Mouse (Mus musculus) MEL (cell line): Measurements from ENCODE around the gene Ptk7.

Experiments used
- CTCF ChIP-seq, 3 experiments: IDR thresholded peaks in 2 of 3; conservative IDR thresholded peaks in 1 of 3; 2 replicates each; pipeline ENCODE4 v1.5.1; 2011 to 2012; ENCODE audit warnings: low read length in 3 of 3, low read depth in 2 of 3, mild to moderate bottlenecking in 2 of 3, improper control_type of control experiment in 1 of 3, inconsistent platforms in 1 of 3, mixed read lengths in 1 of 3, moderate library complexity in 1 of 3; ENCODE audit not compliant: control insufficient read depth in 1 of 3, insufficient read depth in 1 of 3, poor library complexity in 1 of 3, severe bottlenecking in 1 of 3
- EP300 ChIP-seq, 2 experiments: IDR thresholded peaks; 2 replicates each; pipeline ENCODE4 v1.6.1; 2011; ENCODE audit warnings: improper control_type of control experiment in 2 of 2, low read length in 2 of 2, low read depth in 1 of 2, mild to moderate bottlenecking in 1 of 2
- GABPA ChIP-seq: IDR thresholded peaks from 2 replicates; pipeline ENCODE4 v1.6.1; 2012; ENCODE audit warnings: low read depth, mild to moderate bottlenecking, inconsistent platforms, low read length, improper control_type of control experiment, moderate library complexity
- GATA1 ChIP-seq: IDR thresholded peaks from 2 replicates; pipeline ENCODE4 v1.6.1; 2011; ENCODE audit warnings: low read depth, low read length, improper control_type of control experiment
- JUND ChIP-seq: IDR thresholded peaks from 2 replicates; pipeline ENCODE4 v1.6.1; 2011; ENCODE audit warnings: low read depth, mild to moderate bottlenecking, improper control_type of control experiment, low read length
- MYC ChIP-seq: IDR thresholded peaks from 2 replicates; pipeline ENCODE4 v1.6.1; 2011; ENCODE audit warnings: low read depth, mild to moderate bottlenecking, low read length, improper control_type of control experiment, moderate library complexity
- NELFE ChIP-seq: IDR thresholded peaks from 2 replicates; pipeline ENCODE4 v1.6.1; 2011; ENCODE audit warnings: low read depth, low read length, improper control_type of control experiment
- POLR2A ChIP-seq, 2 experiments: IDR thresholded peaks; 2 replicates each; pipeline ENCODE4 v1.6.1; 2011 to 2012; ENCODE audit warnings: low read length in 2 of 2, mild to moderate bottlenecking in 2 of 2, control low read depth in 1 of 2, improper control_type of control experiment in 1 of 2, low read depth in 1 of 2, moderate library complexity in 1 of 2; ENCODE audit not compliant: control insufficient read depth in 1 of 2, insufficient read depth in 1 of 2, poor library complexity in 1 of 2
- TCF12 ChIP-seq: IDR thresholded peaks from 2 replicates; pipeline ENCODE4 v1.6.1; 2014; ENCODE audit warnings: low read depth, mild to moderate bottlenecking, inconsistent platforms, low read length, improper control_type of control experiment, moderate library complexity
- USF2 ChIP-seq, 2 experiments: IDR thresholded peaks; 2 replicates each; pipeline ENCODE4 v1.6.1; 2011 to 2012; ENCODE audit warnings: improper control_type of control experiment in 2 of 2, low read length in 2 of 2, borderline replicate concordance in 1 of 2, inconsistent platforms in 1 of 2, low read depth in 1 of 2, mild to moderate bottlenecking in 1 of 2; ENCODE audit not compliant: insufficient read depth in 1 of 2
- ZC3H11A ChIP-seq: IDR thresholded peaks from 2 replicates; pipeline ENCODE4 v1.6.1; 2012; ENCODE audit warnings: low read depth, mild to moderate bottlenecking, inconsistent platforms, low read length, improper control_type of control experiment
- ZKSCAN1 ChIP-seq: IDR thresholded peaks from 2 replicates; pipeline ENCODE4 v1.6.1; 2012; ENCODE audit warnings: low read depth, mild to moderate bottlenecking, inconsistent platforms, low read length, improper control_type of control experiment, moderate library complexity
- ZMIZ1 ChIP-seq: IDR thresholded peaks from 2 replicates; pipeline ENCODE4 v1.6.1; 2012; ENCODE audit warnings: low read depth, mild to moderate bottlenecking, inconsistent platforms, low read length, improper control_type of control experiment, moderate library complexity
- ZNF384 ChIP-seq: IDR thresholded peaks from 2 replicates; pipeline ENCODE4 v1.6.1; 2012; ENCODE audit warnings: low read depth, mild to moderate bottlenecking, inconsistent platforms, low read length, improper control_type of control experiment

DNA sequence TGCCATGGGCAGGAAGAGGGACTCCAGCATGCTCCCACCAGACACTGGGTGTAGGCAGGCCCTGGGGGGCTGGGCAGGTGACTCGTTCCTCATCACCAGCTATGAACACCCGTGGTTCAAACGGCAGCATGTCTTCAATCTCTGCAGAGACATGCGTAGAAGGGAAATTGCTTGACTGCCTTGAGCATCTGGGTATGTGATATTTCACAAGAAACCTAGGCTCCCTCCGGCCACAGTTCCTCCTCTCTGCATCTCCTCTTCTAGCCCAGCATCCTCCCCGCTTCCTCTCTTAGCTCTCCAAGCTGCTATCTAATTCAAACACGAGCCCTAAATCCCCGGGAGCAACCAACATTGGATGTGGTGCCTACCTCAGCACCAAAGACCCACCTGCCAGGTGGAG lies 43.0 kb downstream of the Ptk7 start:
- TF ChIP-seq TCF12 = no peak
- no peak for TF ChIP-seq CTCF (IDR thresholded peaks at IDR 0.05 in 2 of 3, conservative IDR thresholded peaks at IDR 0.05 in 1 of 3; ENCODE audit: control insufficient read depth in 1 of 3, insufficient read depth in 1 of 3, low read depth in 2 of 3, low read length in 3 of 3, poor library complexity in 1 of 3, severe bottlenecking in 1 of 3)
- no peak for TF ChIP-seq GATA1
- TF ChIP-seq ZKSCAN1 = no peak
- TF ChIP-seq ZNF384 = no peak
- no peak for TF ChIP-seq JUND
- no peak for TF ChIP-seq POLR2A (IDR thresholded peaks at IDR 0.05; ENCODE audit: control insufficient read depth in 1 of 2, insufficient read depth in 1 of 2, low read depth in 1 of 2, low read length in 2 of 2, poor library complexity in 1 of 2)
- no peak for TF ChIP-seq ZMIZ1
- TF ChIP-seq NELFE = no peak
- no peak for TF ChIP-seq EP300 (IDR thresholded peaks at IDR 0.05; ENCODE audit: low read depth in 1 of 2, low read length in 2 of 2)
- no peak for TF ChIP-seq MYC
- no peak for TF ChIP-seq ZC3H11A
- TF ChIP-seq USF2 (IDR thresholded peaks at IDR 0.05; ENCODE audit: borderline replicate concordance in 1 of 2, insufficient read depth in 1 of 2, low read depth in 1 of 2, low read length in 2 of 2) = no peak
- no peak for TF ChIP-seq GABPA
